ENCODE assay signal across 8 mouse cellular contexts in genomic region chr8:57511316-57512118, GRCm38 (mm10). TPM values are rescaled to one million over a fixed set of nuclear protein-coding genes. Genes with fewer than 3 reads are reported as not detected.
DNase-seq lines count a peak whose midpoint lies in the region; ATAC-seq lines count a peak whose summit lies in the region.

Hmgb2 (plus strand) TSS chr8:57511907.

- H3K4me1 ChIP-seq in hindbrain, embryonic 14.5 days (replicated peaks; ENCODE audit: control insufficient read depth, insufficient read depth, low read length) = 0 out of 2 replicates have a peak, but pooled peaks cover 5% of the 10 kb centered on the region

- peak within 1 kb of the TSS; percentile 91 for H3K9ac ChIP-seq in hindbrain, embryonic 14.5 days

- peak within 1 kb of the TSS; percentile 90 for H3K4me3 ChIP-seq in hindbrain, embryonic 14.5 days (replicated peaks; ENCODE audit: low read length)

- H3K27ac ChIP-seq in hindbrain, embryonic 14.5 days = peak within 1 kb of the TSS; percentile 97

- under 1% methylated on average over 63 of the region's 63 CpGs for WGBS in hindbrain, embryonic 14.5 days

- peak; percentile 100 for DNase-seq in R1 (ENCODE audit: low read depth, low spot score)
- peak; percentile 100 for DNase-seq in cerebellum, postnatal 25 days
- DNase-seq in frontal cortex, postnatal 25 days (ENCODE audit: low spot score in 2 of 2) = peak; percentile 98 to 99
- DNase-seq in hindbrain, embryonic 14.5 days (ENCODE audit: low spot score) = peak; percentile 99
- DNase-seq in layer of hippocampus, postnatal 36 days = peak; percentile 98 to 99
- peak; percentile 100 for DNase-seq in lung, postnatal 36 days
- DNase-seq in retina, postnatal 1 day = peak; percentile 100
- DNase-seq in urinary bladder, adult 18-20 months (ENCODE audit: low spot score in 2 of 2) = peak; percentile 99 to 100

- no peaks in the 10 kb centered on the region for H3K9me3 ChIP-seq in hindbrain, embryonic 14.5 days (ENCODE audit: control insufficient read depth, low read length)

- peak within 1 kb of the TSS; percentile 96 for H3K4me2 ChIP-seq in hindbrain, embryonic 14.5 days (replicated peaks)

- peak; percentile 100 for ATAC-seq in hindbrain, embryonic 14.5 days (ENCODE audit: low FRiP score)

- no peaks in the 10 kb centered on the region for H3K27me3 ChIP-seq in hindbrain, embryonic 14.5 days (ENCODE audit: control insufficient read depth, insufficient read depth, low read length)

- peaks cover 3% of the 10 kb centered on the region; the same call in 1 of the 2 replicates for H3K36me3 ChIP-seq in hindbrain, embryonic 14.5 days (replicated peaks; ENCODE audit: control insufficient read depth, insufficient read depth)

RNA-seq across cellular contexts. Expression of gene Hmgb2, which starts in this region (rescaled TPM):
- 58.4 and 60.7 TPM in 2 replicates for polyA plus RNA-seq in hindbrain, embryonic 14.5 days (2014; fragmentation: Nextera tagmentation; extraction: Ambion mirVana)
- total RNA-seq in layer of hippocampus, postnatal 36 days (2021) = 1 to 10 TPM; 4.8 to 5.6 TPM

Comparison
In these comparisons a context has a peak if more than half of its experiments do, and no peak if none do; other contexts are left out.
1. Peak in every context shown above with its lines: DNase-seq, ATAC-seq, H3K4me3 ChIP-seq and H3K27ac ChIP-seq.